Mouse (Mus musculus) urinary bladder, postnatal 36 days (tissue): ENCODE measurements at regions not wholly inside any gene's neighbourhood (a gene's known extent, or its start where the extent isn't known, plus 50 kb on each side); places are given as distances from the start of the nearest gene placed in this dataset.
A peak's percentile ranks its signal among the peaks of the same experiment; 100 is the strongest.

ENCODE experiments used
- DNase-seq, 2 experiments: peaks; one replicate each; pipeline ENCODE4 v3.0.0; 2022; ENCODE audit warnings: low spot score in 2 of 2, mixed read lengths in 1 of 2

DNA sequence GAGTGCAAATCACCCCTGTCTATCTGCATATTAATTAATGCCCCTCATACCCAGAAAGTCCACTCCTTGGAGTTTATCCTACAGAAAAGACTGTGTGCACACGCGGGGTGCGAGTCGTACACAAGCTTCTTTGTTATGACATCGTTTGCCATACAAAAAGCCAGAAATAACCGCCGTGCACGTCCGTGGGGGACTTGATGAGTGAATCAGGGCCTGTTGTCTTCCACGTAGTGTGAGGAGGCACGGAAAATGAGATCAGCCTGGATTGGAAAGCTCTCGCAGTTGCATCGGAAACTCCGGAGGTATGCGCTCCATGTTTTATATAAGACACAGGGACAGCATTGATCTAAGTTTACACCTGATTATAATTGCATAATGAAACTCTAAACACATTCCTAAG is 120.3 kb downstream of the Etnk1 start:
- DNase-seq = no peak

DNA sequence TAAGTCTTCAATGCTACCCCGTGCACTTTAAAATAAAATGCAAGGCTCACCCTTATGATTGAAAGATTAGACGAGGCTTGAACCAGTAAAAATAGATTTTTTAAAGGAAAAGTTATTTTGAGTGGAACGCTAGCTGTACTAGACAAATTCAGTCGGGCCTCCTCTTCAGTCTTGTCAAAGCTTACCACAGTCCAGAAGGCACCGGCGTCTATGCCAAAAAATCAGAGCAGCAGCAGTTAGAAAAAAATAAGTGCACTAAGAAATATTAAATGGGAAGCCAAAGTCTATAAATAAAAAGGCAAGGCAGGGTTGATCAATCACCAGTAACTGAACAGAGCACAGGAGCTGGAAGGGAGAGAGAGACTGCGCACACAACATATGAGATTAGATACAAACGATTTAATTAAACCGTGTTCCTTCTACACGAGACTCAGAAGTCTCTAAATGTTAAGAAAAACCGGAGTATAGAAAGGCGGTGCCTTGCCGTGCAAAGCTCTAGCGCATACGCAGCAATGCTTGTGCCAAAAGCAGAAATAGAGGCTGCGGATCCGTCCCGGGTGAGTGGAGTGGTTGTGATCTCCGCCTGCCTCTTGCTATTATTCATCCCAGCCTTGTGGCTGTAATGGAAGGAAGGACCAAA is 121.6 kb downstream of the Etnk1 start:
- DNase-seq = no peak

DNA sequence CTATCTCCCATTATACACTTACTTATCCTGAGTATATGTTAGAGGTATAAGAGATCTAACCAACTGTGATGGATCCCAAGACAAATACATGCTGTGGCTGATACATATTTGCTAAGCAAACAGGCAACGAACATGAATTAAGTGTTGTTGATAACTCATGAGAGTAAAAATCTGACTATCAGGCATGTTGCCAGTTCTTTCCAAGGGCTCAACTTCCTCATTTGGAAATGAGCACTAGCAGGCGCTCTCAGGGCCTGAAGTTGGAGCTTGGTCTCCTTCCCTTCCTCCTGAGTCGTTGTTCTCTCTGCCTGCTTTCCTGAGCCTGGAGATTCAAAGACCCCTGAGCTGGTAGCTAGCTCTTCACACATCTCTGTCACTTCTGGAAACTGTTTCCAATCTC is 126.6 kb downstream of the Etnk1 start:
- DNase-seq = no peak

DNA sequence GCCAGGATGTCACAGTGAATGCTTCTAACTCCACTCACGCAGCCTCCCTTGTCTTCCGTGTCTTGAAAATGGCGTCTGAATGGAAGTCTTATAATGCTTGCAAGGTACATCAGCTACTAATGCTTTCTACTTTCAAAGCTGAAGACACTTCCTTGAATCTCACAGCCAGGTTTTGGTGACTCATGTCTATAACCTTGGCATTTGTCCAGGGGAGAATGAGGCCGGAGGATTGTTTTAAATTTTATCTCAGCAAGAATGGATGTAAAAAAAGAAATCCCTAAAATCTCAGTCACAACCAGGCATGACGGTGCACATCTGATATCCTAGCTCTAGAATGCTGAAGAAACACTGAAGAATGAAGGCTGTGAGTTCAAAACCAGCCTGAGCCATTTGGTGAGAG is 131.4 kb downstream of the Etnk1 start:
- no peak for DNase-seq

DNA sequence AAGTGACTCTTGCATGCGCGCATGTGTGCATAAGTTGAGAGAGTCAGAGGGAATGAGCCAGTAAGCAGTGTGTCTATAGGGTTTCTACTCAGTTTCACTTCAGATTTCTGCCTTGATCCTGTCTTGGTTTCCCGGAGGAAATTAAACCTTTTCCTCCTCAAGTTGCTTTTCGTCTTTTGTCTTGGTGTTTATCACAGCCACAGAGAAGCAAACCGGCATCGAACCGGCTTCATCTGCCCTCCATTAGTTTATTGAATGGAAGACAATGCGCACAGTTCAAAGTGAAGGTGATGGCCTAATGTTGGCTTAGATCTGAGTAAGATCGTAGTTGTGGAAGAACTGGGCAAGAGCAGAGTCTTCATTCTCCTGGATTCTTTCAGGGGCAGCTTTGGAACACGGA is 134.4 kb downstream of the Etnk1 start:
- DNase-seq = no peak

DNA sequence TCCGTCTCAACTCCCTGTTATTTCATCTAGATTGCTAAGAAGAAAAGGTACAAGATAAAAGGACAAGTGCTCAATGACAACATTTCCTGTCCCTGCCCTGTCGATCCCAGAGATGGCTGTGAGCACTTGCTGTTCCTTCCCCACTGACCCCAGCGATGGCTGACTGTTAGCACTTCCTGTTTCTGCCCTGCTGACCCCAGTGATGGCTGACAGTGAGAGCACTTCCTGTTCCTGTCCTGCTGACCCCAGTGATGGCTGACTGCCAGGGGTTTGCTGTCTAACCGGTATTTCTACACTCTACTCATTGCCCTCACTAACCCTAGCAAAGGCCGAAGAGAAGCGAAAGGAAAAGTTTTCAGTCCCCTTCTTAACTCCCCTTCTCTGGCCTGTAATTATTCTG is 140.3 kb downstream of the Etnk1 start:
- DNase-seq = peak; percentile 18 to 61

DNA sequence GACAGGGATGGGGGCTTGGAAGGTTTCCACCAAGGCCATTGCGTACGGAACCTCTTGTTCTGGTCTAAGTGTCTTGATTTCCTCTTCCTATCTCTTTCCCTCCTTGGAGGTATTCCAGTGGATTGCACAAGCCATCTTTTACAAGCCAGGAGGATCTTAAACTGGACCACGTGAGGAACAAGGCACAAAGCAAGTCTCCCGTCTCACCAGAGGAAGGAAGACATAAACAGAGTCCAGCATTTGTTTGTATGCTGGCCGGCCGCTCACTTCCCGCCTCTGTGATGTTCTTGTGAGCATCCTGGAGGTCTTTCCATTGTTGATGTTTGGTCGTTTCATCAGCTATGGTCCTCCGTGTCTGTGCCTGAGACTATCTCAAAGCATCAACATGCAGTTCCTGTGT is 148.8 kb downstream of the Etnk1 start:
- peak; percentile 49 to 64 for DNase-seq

DNA sequence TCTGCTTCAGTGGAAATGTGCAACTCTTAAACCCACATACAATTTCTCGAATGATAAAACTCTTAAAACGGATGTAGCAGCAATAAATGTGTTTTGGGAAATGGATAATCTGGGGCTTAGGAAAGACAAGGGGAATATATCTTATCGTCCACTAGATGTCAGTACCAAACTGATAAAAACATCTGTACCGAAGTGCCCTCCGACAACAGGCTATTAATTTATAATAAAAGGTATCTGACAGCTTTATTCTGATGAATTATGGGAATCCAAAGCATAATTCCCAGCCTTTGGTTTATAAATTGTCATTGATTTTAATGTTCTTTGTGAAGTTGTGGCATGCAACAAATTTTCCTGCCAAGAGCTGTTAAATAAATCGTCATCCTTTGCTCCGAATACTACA is 153.4 kb downstream of the Etnk1 start:
- DNase-seq = no peak

DNA sequence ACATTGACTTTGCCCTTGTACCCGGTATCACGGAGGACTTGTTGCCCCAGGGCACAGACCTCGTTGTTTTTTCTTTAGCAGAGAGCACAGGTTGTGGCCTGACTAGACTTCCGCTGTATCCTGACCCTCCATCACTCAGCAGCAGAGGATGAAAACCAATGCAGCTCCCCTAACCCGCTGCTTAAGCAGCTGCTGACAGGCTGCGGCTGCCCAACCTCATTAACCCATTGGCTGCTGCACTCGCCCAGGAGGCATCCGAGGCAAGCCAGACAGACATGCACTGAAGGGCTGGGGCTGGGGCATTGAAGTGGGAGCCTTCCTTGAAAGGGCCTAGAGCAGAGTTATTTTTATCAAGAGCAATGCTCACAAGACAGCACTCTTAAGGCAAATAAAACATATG is 157.6 kb downstream of the Etnk1 start:
- no peak for DNase-seq

DNA sequence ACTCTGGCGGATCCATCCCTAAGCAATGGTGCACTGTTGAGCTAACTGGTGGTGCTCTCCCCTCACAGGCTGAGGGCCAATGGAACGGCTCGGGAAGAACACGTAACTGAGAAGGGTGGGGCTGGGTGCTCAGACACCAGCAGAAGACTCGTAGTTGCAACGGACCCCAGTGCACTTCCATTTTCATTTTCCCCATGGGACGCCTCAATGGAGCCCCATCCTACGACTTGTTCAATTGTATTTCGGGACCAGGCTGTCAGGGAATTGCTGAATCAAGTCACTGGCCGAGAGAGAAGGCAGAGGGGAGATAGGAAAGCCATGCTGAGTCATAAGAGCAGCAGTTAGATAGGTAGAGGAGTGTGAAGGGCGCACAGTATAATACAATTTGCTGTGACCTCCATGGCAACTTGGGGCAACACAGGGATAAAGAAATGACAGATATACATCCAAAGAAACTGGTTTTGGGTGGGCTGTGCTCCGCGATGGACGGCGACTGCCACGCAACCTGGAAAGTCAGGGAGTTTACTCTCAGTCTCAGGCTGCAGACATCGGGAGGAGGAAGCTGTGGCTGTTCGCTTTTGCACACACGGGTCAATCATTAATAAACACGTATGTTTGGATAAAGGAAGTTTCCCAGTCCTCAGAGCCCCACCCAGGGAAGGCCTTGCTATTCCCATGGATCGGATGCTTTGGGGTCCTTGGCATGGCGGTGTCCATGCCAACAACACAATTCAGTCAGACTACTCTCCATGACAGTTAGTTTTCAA is 160.1 kb downstream of the Etnk1 start:
- DNase-seq = no peak

DNA sequence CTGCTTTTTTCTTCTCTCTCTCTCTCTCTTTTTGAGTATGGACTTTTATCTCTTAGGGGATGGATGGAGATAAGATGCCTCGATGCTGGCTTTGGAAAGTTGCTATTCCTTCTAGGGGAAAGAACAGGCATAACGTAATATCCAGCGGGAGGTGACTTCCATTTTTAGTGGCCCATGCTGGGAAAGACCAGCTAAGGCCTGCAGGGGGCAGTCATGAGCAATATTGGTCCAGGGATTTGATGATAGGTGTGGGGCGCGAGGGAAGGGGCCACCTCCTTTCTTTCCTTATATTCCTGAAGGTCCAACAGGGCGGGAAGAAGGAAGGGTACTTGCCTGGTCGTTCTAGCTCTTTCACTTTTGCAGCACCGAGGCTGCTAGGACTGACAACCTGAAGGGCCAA is 160.8 kb downstream of the Etnk1 start:
- no peak for DNase-seq

DNA sequence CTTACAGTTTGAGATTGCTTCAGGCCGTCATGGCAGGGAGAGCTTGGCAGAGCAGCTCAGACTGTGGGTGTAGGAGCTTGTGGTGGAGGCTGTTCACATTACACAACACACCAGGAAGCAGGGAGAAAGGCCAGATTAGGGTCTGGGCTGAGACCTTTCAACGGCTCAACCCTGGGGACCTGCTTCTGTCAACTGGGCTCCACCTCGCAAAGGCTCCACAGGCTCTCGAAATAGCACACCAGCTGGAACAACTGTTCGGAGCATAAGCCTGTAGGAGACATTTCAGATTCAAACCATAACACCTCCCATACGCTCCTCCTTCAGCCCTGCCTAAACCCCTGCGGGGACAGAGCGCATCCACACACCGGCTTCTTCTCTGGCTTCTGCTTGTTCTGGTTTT is 161.2 kb downstream of the Etnk1 start:
- no peak for DNase-seq

DNA sequence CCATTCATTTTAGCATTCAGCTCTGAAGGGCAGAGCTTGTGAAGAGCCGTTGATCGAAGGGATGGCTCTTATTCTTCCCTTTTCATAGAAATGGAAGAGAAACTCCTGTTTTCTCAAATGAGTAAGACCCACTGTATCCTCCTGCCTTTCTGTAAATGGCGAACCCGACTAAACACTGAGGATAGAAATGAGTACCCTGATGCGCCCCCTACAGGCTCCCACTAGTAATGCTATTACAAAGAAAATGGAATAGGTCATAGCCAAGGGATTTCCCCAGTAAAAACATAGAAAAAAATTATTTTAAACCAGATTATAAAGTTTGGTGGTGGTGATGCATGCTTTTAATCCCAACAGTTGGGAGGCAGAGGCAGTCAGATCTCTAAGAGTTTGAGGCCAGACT is 162.1 kb downstream of the Etnk1 start:
- DNase-seq = no peak

DNA sequence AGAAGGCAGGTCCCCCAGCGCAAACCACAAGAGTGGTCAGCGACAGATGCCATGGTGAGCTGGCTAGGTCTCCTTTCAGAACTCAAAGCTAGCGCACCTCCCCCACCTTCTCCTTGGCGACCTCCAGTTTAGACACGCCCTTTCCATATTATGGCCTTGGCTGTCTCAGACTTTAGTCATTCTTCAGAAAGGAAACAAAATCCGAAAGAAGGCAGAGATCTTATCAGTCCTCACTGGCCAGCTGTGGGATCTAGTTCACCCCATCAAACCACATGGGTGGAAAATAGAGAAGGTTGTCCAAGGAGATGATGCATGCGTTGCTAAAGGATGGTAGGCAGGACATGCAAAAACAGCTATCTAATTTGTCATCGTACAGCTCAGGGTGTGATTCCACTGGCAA is 166.5 kb downstream of the Etnk1 start:
- no peak for DNase-seq

DNA sequence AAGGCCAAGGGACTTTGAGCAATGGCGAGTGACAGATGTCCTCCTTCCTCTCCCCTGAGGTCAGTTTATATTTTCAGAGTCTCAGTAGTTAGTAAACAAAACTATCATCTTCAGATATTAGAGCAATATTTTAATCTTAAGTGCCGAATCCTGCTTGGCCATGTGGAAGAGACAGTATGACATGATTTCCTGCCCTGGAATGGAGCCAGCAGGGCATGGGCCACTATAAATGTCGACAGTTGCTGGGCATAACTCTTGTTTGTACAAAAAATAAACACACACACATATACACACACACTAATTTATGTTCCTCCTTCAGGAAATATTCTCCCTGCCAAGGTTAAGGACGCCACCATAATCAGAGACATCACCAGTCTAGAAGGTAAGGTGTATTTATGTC is 169.6 kb downstream of the Etnk1 start:
- DNase-seq = no peak

DNA sequence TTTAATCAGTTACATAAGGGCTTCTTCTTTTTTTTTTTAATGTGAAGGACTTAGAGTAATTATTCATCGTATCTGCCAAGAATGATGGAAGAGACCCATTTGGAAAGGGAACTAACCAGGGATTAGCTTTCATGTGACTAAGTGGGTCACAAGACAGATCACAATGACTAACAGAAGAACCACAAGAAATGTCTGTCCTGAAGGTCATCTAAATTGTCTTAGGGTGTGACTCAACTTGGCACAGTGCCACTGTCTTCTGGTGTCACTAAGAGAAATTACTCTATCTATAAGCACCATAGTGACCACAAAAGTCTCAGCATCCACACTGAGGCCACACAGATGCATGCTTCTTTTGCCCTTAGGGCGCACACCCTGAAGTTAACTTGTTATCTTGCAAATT is 182.0 kb downstream of the Etnk1 start:
- no peak for DNase-seq

DNA sequence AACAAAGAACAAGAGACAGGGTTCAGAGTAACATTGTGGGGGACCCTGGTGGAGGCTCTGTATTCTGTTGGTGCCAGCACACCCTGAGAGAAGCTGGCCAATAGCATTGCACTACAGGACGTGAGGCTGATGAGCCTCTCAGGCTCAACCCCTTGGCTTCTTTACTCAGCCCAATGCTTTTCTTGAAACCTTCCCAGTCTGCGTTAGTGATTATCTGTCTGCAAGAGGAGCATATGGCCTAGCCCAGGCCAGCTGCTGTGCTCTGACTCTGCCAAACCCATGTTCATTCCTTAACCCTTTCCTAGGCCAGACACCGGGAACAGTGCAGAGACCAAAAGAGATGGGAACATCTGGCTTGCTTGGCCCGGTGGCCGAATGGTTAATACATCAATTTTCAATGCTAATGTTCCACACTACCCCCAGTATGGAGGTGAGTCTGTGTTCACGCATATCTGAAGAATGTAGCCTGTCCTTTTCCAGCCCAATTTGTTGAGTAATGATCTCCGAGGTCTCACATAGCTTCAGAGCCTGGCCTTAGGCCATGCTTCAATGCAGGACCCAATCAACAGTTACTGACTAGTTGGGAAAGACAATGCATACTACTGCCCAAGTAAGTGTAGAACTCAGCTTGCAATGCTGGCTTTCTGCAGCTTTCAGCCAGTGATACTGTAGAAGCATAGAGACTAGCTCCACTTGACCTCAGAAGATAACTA is 192.5 kb downstream of the Etnk1 start:
- DNase-seq = no peak

DNA sequence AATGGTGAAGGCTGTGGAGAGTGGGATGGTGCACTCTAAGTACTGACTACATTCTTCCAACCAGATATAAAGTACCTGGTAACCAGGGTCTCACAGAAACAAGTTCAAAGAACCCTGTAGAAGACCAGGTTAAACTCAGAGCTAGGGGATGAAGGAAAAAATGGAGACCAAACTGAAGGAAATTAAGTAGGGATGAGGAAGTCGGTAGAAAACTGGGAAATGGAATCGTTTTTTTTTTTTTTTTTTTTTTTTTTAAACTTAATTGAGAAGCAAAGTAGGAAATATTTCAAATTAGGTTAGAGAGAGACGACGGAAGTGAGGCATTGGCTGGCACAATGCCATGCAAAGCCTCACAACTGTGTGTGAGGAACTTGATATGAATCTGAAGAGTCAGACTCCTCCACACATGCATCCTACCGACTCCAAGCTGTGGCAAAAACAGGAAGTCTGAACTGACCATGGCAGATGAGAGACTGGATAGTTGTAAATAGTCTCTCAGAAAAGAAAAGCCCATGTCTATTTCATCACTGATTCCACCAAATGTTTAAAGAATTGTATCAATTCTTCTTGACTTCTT is 194.2 kb downstream of the Etnk1 start:
- DNase-seq = no peak

DNA sequence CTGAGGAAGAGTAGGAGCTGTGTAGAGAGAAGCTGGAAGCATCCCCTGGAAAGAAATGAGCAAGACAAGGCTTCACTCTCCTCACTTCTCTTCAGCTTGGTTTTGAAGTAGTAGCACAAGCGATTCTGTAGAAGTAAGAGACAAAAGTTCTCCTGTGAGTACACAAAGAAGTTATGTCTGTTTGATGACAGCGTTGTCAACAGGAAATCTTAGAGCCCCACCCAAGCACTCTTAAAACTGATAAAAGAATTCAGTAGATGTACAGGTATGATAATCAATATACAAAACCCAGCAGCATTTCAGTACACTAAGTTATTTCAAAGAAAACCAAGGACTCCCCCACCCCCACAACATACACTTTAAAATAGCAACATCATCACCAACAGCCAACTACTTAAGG is 194.9 kb downstream of the Etnk1 start:
- no peak for DNase-seq

DNA sequence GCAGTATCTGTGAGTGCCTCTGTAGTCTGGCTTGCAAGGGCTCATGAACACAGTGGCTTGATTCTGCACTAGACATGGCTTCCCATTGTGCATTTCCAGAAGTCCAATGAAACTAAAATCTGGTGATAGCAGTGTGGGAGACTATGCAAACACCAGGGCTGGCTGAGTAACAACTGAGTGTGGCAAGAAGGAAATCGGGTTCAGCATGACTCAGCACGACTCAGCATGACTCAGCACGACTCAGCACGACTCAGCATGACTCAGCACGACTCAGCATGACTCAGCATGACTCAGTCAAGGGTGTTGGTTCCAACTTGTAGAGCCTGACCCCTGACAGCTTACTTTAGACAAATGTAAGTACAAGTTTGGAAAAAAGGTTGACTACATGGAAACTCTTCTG is 198.8 kb downstream of the Etnk1 start:
- no peak for DNase-seq

DNA sequence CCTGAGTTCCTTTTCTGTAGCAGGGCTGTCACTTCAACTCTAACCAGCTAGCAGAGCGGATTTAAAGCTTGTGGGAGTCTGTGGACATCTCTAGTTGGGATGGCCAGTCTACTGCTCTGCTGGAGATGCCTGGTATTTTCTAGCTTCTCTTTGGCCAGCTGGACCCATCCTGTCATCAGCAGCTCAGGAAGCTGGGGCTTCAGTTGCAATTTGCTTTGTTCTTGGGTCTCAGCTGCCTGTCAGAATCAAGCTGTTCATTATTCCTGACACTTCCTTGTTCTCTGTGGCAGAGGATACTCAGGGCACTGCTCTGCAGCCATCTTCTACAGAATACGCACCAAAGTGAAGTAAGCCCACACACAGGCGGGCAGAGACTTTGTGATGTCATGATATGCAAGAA is 200.8 kb downstream of the Etnk1 start:
- DNase-seq = no peak

DNA sequence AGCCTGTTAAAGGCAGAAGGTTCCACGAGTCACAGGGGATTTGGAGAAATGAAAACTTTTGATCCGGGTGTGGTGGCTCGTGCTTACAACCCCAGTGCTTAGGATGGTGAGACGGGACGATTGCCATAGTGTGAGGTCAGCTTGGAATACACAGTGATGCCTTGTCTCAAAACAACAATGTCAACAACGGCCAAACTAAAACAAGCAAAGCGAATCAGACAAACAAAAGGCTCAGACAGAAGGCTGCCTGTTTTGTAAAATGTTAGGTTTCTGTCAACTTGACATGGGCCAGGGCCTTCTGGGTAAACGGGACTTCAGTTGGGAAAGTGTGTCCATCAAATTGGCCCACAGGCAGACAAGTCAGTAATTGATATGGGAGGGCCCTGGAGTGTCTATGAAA is 201.6 kb downstream of the Etnk1 start:
- no peak for DNase-seq

DNA sequence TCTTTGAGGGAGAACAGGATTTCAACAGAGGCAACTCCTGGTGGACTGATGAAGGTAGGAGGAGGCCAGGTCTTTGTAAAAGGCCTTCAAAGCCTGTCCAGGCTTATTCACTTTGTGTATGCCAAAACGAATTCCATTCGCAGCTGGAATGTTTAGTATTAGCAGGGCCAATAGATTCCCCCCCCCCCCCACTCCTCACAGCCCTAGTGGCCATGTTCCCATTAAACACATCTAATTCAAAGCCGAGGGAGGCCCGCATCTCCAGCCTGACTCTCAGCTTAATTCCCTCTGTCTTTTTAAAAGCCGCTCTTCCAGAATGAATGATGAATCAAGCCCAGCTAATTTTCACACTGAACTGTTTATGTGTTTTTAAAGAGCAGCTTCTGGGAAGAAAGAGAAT is 205.5 kb downstream of the Etnk1 start:
- DNase-seq = no peak
